Mouse (Mus musculus) bone marrow macrophage, adult 2 months (primary cell): Measurements from ENCODE around the gene Nr1h2. TPM values are rescaled to one million over a fixed set of nuclear protein-coding genes. Genes with fewer than 3 reads are reported as not detected.

Experiments used
- H3K27ac ChIP-seq: 2 replicates; pipeline ENCODE4 v1.5.1; 2012; ENCODE audit warnings: low read depth, low read length; ENCODE audit not compliant: insufficient read depth
- H3K4me1 ChIP-seq: 2 replicates; pipeline ENCODE4 v1.6.1; 2012; ENCODE audit warnings: low read length; ENCODE audit not compliant: control insufficient read depth, insufficient read depth
- H3K4me3 ChIP-seq: 2 replicates; pipeline ENCODE4 v1.5.1; 2012; ENCODE audit warnings: mild to moderate bottlenecking, low read length, moderate library complexity; ENCODE audit not compliant: insufficient read depth
- CTCF ChIP-seq: IDR thresholded peaks from 2 replicates; pipeline ENCODE4 v1.5.1; 2012; ENCODE audit warnings: low read depth, mild to moderate bottlenecking, low read length, moderate library complexity
- POLR2A ChIP-seq: IDR thresholded peaks from 2 replicates; pipeline ENCODE4 v1.6.1; 2012; ENCODE audit warnings: mild to moderate bottlenecking, low read depth, low read length, borderline replicate concordance
- polyA plus RNA-seq: library from polyadenylated mRNA; stranded (reverse); fragments of >200 nt; gene quantifications from 2 replicates; pipeline ENCODE4 v1.2.4, GENCODE M21; 2012; ENCODE audit not compliant: missing spikeins, insufficient read depth, insufficient read length

Gene Nr1h2
- polyA plus RNA-seq, 1 experiment = 104 TPM

DNA sequence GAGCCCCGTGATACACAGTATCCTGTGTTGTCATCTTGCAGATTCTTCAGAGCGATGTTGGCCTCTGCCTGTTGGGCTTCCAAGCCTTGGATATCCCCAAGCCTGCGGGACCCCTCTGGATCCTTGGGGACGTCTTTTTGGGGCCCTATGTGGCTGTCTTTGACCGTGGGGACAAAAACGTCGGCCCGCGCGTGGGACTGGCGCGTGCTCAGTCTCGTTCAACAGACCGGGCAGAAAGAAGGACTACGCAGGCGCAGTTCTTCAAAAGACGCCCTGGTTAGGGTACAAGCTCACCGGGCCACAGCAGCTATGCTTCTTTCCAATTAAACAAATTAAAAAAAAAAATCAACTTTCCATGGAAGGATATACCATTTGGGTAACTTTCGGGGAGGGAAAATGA, 32.8 kb upstream of the Nr1h2 start:
- Histone ChIP-seq H3K4me1 (no peaks in the 10 kb centered on the region), H3K27ac (no peak overlapping the region), H3K4me3 (no peak overlapping the region)
- TF ChIP-seq CTCF (no peak), POLR2A (no peak)

GRCm38 (mm10) chr7:44585606-44586005, 31.9 kb upstream of the Nr1h2 start:
- Histone ChIP-seq H3K4me3 (no peak overlapping the region), H3K4me1 (no peaks in the 10 kb centered on the region), H3K27ac (no peak overlapping the region)
- TF ChIP-seq POLR2A (no peak), CTCF (no peak)

GRCm38 (mm10) chr7:44584921-44585320, 31.2 kb upstream of the Nr1h2 start:
- H3K4me1 ChIP-seq = no peaks in the 10 kb centered on the region
- no peak for TF ChIP-seq CTCF
- TF ChIP-seq POLR2A = no peak

DNA sequence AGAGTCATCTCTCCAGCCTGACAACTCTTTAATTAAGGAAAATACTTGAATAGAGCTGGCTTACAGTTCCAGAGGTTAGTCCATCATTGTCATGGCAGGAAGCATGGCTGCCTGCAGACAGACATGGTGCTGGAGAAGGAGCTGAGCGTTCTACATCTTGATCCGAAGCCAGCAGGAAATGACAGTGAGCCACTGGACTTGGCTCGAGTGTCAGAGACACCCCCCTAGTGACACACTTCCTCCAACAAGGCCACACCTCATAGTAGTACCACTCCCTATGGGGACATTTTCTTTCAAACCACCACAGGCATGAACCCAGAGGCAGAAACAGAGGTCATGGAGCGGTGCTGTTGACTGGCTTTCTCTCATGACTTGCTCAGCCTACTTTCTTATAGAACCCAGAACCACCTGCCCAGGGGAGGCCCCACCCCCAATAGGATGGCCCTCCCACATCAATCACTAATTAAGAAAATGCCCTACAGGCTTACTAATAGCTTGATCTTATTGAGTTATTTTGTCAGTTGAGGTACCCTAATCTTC, 30.6 kb upstream of the Nr1h2 start:
- TF ChIP-seq POLR2A (no peak), CTCF (no peak)
- Histone ChIP-seq H3K27ac (no peak overlapping the region), H3K4me3 (no peak overlapping the region), H3K4me1 (no peaks in the 10 kb centered on the region)

More at GRCm38 (mm10) chr7:44584921-44585320, 31.2 kb upstream of the Nr1h2 start:
- Histone ChIP-seq H3K27ac (no peak overlapping the region), H3K4me3 (no peak overlapping the region)

DNA sequence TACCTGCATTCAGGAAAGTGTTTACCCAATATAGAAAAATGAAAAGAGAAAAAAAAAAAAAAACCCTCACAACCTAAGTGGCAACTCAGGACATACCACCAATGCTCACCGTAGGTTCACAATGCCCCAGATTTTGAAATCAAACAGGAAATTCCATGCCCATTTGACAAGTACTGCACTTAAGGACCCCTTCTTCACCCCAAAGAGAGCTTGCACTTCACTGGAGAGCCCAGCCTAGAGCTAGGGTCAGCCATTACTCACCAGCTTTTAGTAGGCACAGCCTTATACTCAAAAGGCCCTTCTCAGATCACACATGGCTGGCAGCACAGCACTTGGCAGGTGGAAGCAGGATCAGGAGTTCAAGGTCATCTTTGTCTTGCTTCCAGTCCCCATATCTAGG, 29.4 kb upstream of the Nr1h2 start:
- H3K4me3 ChIP-seq = no peak overlapping the region
- TF ChIP-seq POLR2A = no peak
- no peak for TF ChIP-seq CTCF
- no peaks in the 10 kb centered on the region for H3K4me1 ChIP-seq
- no peak overlapping the region for H3K27ac ChIP-seq

DNA sequence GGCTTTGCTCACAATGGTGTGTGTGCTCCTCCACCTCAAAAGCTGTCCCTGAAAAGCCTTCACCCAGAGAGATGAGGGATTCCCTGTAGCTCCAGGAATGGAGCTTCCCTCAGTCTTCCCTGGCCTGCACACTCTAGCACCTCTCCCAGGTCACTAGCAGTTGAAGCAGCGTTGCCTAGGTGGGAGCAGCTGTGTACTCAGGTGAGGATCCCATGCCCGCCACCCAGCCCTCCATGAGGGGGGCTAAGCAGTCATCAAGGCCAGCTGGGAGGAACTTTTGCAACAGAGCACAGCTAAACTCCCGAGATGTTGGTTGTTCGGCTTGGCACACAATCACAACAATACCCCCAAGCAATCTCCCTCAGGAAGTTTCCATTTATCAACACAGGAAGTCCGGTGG, 29.0 kb upstream of the Nr1h2 start:
- no peak overlapping the region for H3K27ac ChIP-seq
- TF ChIP-seq POLR2A (no peak), CTCF (no peak)
- no peak overlapping the region for H3K4me3 ChIP-seq
- H3K4me1 ChIP-seq = no peaks in the 10 kb centered on the region

- H3K4me1 ChIP-seq = no peaks in the 10 kb centered on the region
- TF ChIP-seq CTCF = no peak
- TF ChIP-seq POLR2A = no peak
- no peak overlapping the region for H3K4me3 ChIP-seq
- no peak overlapping the region for H3K27ac ChIP-seq
Observed at GRCm38 (mm10) chr7:44581637-44582036, 27.9 kb upstream of the Nr1h2 start.

GRCm38 (mm10) chr7:44576333-44576844, 22.6 kb upstream of the Nr1h2 start:
- Histone ChIP-seq H3K27ac (no peak overlapping the region), H3K4me3 (no peak overlapping the region), H3K4me1 (peaks cover 8% of the 10 kb centered on the region)
- TF ChIP-seq CTCF (no peak), POLR2A (no peak)

DNA sequence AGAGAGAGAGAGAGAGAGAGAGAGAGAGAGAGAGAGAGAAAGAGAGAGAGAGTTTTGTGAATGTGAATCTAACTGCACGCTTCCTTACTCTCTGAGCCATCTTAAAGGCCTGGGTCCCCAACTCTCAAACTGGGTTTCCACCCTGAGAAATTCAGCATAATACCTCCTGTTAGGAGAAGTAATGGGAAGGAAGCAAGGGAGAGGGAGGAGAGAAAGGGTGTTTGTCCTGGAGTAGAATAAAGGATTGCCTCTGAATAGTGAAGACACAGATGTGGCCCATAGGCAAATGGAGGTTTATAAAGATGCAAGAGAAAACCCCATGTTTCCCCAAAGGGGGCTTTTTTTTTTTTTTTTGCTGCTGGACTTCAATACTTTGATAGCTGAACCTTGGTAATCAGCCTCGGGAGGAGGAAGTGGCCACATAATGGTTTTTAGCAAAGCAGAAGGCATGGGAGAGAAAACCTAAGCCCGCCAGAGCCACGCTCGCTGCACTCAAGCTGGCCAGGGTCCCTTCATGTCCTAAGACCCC, 19.3 kb upstream of the Nr1h2 start:
- peaks cover 17% of the 10 kb centered on the region for H3K4me1 ChIP-seq
- no peak for TF ChIP-seq POLR2A
- no peak for TF ChIP-seq CTCF
- H3K27ac ChIP-seq = no peak overlapping the region
- H3K4me3 ChIP-seq = no peak overlapping the region

DNA sequence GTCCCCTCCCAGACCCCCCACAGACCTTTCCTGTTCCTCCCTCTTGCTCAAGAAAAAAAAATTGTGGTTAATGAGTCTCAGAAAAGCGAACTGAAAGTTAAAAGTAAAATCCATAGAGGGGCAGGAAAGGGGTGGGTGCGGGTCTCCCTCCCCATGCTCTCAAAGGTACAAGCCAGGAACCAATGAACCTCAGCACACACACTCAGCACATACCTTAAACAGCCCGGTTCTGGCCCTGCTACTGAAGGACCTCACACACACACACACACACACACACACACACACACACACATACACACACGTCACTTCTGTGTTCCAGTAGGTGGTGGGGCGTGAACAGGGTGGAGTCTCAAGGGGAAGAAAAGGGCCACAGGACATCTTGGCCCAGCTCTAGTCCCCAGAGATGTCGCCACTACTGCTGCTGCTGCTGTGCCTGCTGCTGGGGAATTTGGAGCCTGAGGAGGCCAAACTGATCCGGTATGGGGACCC, 18.5 kb upstream of the Nr1h2 start, which contains the start of gene Napsa:
Gene Napsa (plus strand): TSS at position 168 of the 489 bp plus-strand sequence.
- Histone ChIP-seq H3K4me1 (peaks cover 17% of the 10 kb centered on the region), H3K27ac (0 out of 2 replicates have a peak within 1 kb of the TSS, but pooled peaks have one; percentile 25), H3K4me3 (peak within 1 kb of the TSS; percentile 50)
- TF ChIP-seq CTCF (no peak), POLR2A (no peak)
